ENCODE assay signal across 14 mouse cellular contexts in the genomic region with DNA sequence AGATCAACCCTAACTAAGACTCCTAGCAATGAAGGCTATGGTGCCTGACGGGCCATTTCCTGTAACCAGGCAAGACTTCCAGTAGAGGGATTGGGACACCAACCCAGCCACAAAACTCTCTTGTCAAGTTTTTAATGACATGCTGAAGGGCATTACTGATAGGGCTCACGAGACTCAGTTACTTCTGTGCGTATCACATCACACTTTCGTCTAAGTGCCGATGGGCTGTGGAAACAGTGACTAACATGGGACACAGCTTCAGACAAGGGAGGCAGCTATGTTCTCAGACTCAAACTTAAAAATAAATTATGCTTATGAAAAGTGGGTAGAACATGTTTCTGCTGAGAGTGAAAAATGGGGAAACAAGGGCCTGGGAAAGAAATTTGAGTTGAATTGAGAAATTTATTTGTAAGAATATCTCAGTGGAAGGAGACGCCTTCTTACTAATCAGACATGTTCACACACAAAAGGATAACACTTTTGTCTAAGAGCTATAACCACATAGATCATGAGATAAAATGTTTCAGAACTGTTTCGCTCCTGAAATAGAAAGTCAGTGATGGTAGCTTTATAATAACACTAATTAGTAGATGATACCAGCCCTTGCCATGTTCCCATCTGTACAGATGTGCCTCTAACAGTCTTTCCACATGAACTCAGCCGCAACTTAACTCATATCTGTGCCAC. TPM values are rescaled to one million over a fixed set of nuclear protein-coding genes. Genes with fewer than 3 reads are reported as not detected.
DNase-seq lines count a peak whose midpoint lies in the region; ATAC-seq and TF ChIP-seq lines count a peak whose summit lies in the region.
"Had no signal": no experiment of that assay in that cellular context is flagged by ENCODE, and none has a peak within 500 bp of the region (broad histone marks: within the 10 kb centered on the region; RNA-seq: fewer than 3 reads in every experiment).

No protein-coding gene starts in this region.

- H3K4me1 ChIP-seq in heart, embryonic 14.5 days (ENCODE audit: control insufficient read depth in 2 of 2, insufficient read depth in 2 of 2, low read length in 2 of 2) = peaks cover 13 to 29% of the 10 kb centered on the region in 2 experiments
- peaks cover 41% of the 10 kb centered on the region for H3K4me1 ChIP-seq in liver, postnatal 0 days (ENCODE audit: insufficient read depth)
- H3K4me1 ChIP-seq: neural tube, embryonic 15.5 days had no signal

- no peaks in the 10 kb centered on the region for H3K36me3 ChIP-seq in heart, embryonic 14.5 days (ENCODE audit: control insufficient read depth, insufficient read depth, low read length)
- H3K36me3 ChIP-seq in liver, postnatal 0 days (replicated peaks; ENCODE audit: insufficient read depth, low read length) = no peaks in the 10 kb centered on the region
- H3K36me3 ChIP-seq: embryonic facial prominence, embryonic 13.5 days; lung, embryonic 15.5 days; neural tube, embryonic 15.5 days had no signal

- ATAC-seq in heart, embryonic 14.5 days (ENCODE audit: insufficient number of reproducible peaks, insufficient read depth, low FRiP score, low read depth) = no peak
- ATAC-seq in activated CD4-positive, CD25-positive, alpha-beta regulatory T cell, adult 4 months = peak; percentile 65
- ATAC-seq in liver, postnatal 0 days = no peak
- ATAC-seq: Patski had no signal

- H3K27ac ChIP-seq in heart, embryonic 14.5 days (replicated peaks in 1 of 2; ENCODE audit: control insufficient read depth in 1 of 2, insufficient read depth in 1 of 2, low read depth in 2 of 2, low read length in 2 of 2) = peak overlapping the region; percentile 48 to 61
- H3K27ac ChIP-seq in liver, postnatal 0 days (ENCODE audit: low read depth) = peak overlapping the region; percentile 62
- H3K27ac ChIP-seq: embryonic facial prominence, embryonic 13.5 days; left cerebral cortex, adult 2 months; lung, embryonic 15.5 days; neural tube, embryonic 15.5 days had no signal

- TF ChIP-seq EP300 in liver, postnatal 0 days (IDR thresholded peaks at IDR 0.05; ENCODE audit: low read depth) = 0 out of 2 replicates have a peak, but pooled peaks have one; percentile 16

- no peaks in the 10 kb centered on the region for H3K9me3 ChIP-seq in heart, embryonic 14.5 days (ENCODE audit: control insufficient read depth, low read length)
- no peaks in the 10 kb centered on the region for H3K9me3 ChIP-seq in liver, postnatal 0 days (ENCODE audit: low read length)
- H3K9me3 ChIP-seq: embryonic facial prominence, embryonic 13.5 days; lung, embryonic 15.5 days; neural tube, embryonic 15.5 days had no signal

- no peaks in the 10 kb centered on the region for H3K27me3 ChIP-seq in heart, embryonic 14.5 days (ENCODE audit: control insufficient read depth, insufficient read depth, low read length)
- H3K27me3 ChIP-seq in liver, postnatal 0 days (ENCODE audit: insufficient read depth, low read length) = no peaks in the 10 kb centered on the region
- H3K27me3 ChIP-seq: embryonic facial prominence, embryonic 13.5 days; lung, embryonic 15.5 days; neural tube, embryonic 15.5 days; Patski had no signal

- intact Hi-C loops in heart, postnatal 25 days (cut with DNase I) = no loop called here

- DNase-seq in heart, postnatal 25 days (ENCODE audit: low spot score) = no peak
- DNase-seq in CD4-positive, CD25-positive, alpha-beta regulatory T cell, adult 2 months (ENCODE audit: low read depth, low spot score) = peak; percentile 61
- DNase-seq in liver, postnatal 0 days = no peak
- DNase-seq in spleen, postnatal 4 days (ENCODE audit: low spot score in 2 of 2) = no peak
- no peak for DNase-seq in kidney, postnatal 25 days
- DNase-seq: cerebellum, adult 18-20 months; thymus, adult 2 months had no signal

- no peak for TF ChIP-seq CTCF in liver, postnatal 0 days (IDR thresholded peaks at IDR 0.05; ENCODE audit: low read depth)

- WGBS in heart, embryonic 14.5 days = 38% methylated on average over 8 of the region's 8 CpGs
- 56% methylated on average over 8 of the region's 8 CpGs for WGBS in liver, postnatal 0 days (ENCODE audit: insufficient replicate concordance)

- H3K4me2 ChIP-seq in heart, embryonic 14.5 days (ENCODE audit: low read length) = peak overlapping the region; percentile 41
- H3K4me2 ChIP-seq in liver, postnatal 0 days (ENCODE audit: low read depth, low read length) = peak overlapping the region; percentile 45
- H3K4me2 ChIP-seq: embryonic facial prominence, embryonic 13.5 days; lung, embryonic 15.5 days; neural tube, embryonic 15.5 days had no signal

- no peak overlapping the region for H3K4me3 ChIP-seq in heart, embryonic 14.5 days (ENCODE audit: control insufficient read depth in 1 of 2, insufficient read depth in 1 of 2, low read depth in 1 of 2, low read length in 2 of 2)
- no peak overlapping the region for H3K4me3 ChIP-seq in liver, postnatal 0 days (ENCODE audit: low read depth, low read length)
- H3K4me3 ChIP-seq: embryonic facial prominence, embryonic 13.5 days; left cerebral cortex, adult 2 months; lung, embryonic 15.5 days; neural tube, embryonic 15.5 days had no signal

- no peak overlapping the region; the same call in 1 of the 2 replicates for H3K9ac ChIP-seq in heart, embryonic 14.5 days (ENCODE audit: low read length)
- no peak overlapping the region for H3K9ac ChIP-seq in liver, postnatal 0 days (replicated peaks)
- H3K9ac ChIP-seq: embryonic facial prominence, embryonic 13.5 days; lung, embryonic 15.5 days; neural tube, embryonic 15.5 days had no signal

RNA-seq across cellular contexts. Expression of gene St7, which starts 44.7 kb away (rescaled TPM):
- polyA plus RNA-seq in heart, embryonic 14.5 days (2014; fragmentation: Nextera tagmentation; extraction: Ambion mirVana) = 31.6 TPM in 2 replicates
- total RNA-seq in heart, postnatal 25 days (2021) = 10 to 100 TPM; 16.6 to 16.7 TPM
- polyA plus RNA-seq in activated CD4-positive, CD25-positive, alpha-beta regulatory T cell, adult 4 months (2017; shearing (Covaris generic)) = 1 to 10 TPM; 4.2 to 4.6 TPM
- 11.0 and 11.9 TPM in 2 replicates for polyA plus RNA-seq in liver, postnatal 0 days (2015; fragmentation: Nextera tagmentation; extraction: Ambion mirVana)
